Mouse (Mus musculus): ENCODE measurements around the gene Cpz.

- TF ChIP-seq GATA1 (IDR thresholded peaks at IDR 0.05; ENCODE audit: low read length) (no peak), TAL1 (IDR thresholded peaks at IDR 0.05; ENCODE audit: low read length) (no peak)
Measured at GRCm38 (mm10) chr5:35552838-35553539, 27.5 kb upstream of the Cpz start.
